Mouse (Mus musculus) ES-Bruce4 (cell line): ENCODE results near the gene Rasgef1b. TPM values are rescaled to one million over a fixed set of nuclear protein-coding genes. Genes with fewer than 3 reads are reported as not detected.

Source experiments
- H3K27ac ChIP-seq: 2 replicates; pipeline ENCODE4 v1.5.1; 2012; ENCODE audit warnings: low read length, inconsistent platforms; ENCODE audit not compliant: insufficient read depth
- H3K27me3 ChIP-seq: 2 replicates; pipeline ENCODE4 v1.6.1; 2012; ENCODE audit warnings: mild to moderate bottlenecking, low read length, inconsistent platforms; ENCODE audit not compliant: control insufficient read depth, poor library complexity, insufficient read depth, severe bottlenecking
- H3K36me3 ChIP-seq: 2 replicates; pipeline ENCODE4 v1.6.1; 2012; ENCODE audit warnings: inconsistent platforms, mild to moderate bottlenecking, low read length, moderate library complexity; ENCODE audit not compliant: control insufficient read depth, poor library complexity, insufficient read depth, severe bottlenecking
- H3K4me1 ChIP-seq: one replicate; pipeline ENCODE4 v1.8.1; 2011; ENCODE audit warnings: low read length; ENCODE audit not compliant: control insufficient read depth, insufficient read depth
- H3K4me3 ChIP-seq: 2 replicates; pipeline ENCODE4 v1.5.1; 2011; ENCODE audit warnings: low read depth, mild to moderate bottlenecking, low read length
- H3K9ac ChIP-seq: 2 replicates; pipeline ENCODE4 v1.6.1; 2012; ENCODE audit warnings: low read depth, mild to moderate bottlenecking, inconsistent platforms; ENCODE audit not compliant: poor library complexity, severe bottlenecking
- H3K9me3 ChIP-seq: replicated peaks from 2 replicates; pipeline ENCODE4 v1.6.1; 2012; ENCODE audit warnings: mild to moderate bottlenecking, low read length, inconsistent platforms; ENCODE audit not compliant: control insufficient read depth, poor library complexity, insufficient read depth, severe bottlenecking
- CTCF ChIP-seq: IDR thresholded peaks from one replicate; pipeline ENCODE4 v1.8.1; 2011; ENCODE audit warnings: low read depth, low read length
- EP300 ChIP-seq: IDR thresholded peaks from 2 replicates; pipeline ENCODE4 v1.6.1; 2011; ENCODE audit warnings: low read depth, low read length; ENCODE audit not compliant: insufficient read depth
- POLR2A ChIP-seq: IDR thresholded peaks from one replicate; pipeline ENCODE4 v1.8.1; 2011; ENCODE audit warnings: low read length; ENCODE audit not compliant: insufficient read depth
- polyA plus RNA-seq: library from polyadenylated mRNA; stranded (reverse); fragments of >200 nt; gene quantifications from 2 replicates; pipeline ENCODE4 v1.2.4, GENCODE M21; 2011; ENCODE audit warnings: low read depth; ENCODE audit not compliant: missing spikeins, insufficient read depth, insufficient read length

Rasgef1b gene
- polyA plus RNA-seq, 1 experiment, result 1.9 TPM

GRCm38 (mm10) chr5:99215207-99216157 lies 513.4 kb downstream of the Rasgef1b start:
- Histone ChIP-seq H3K9me3 (no peaks in the 10 kb centered on the region), H3K4me1 (no peaks in the 10 kb centered on the region), H3K36me3 (no peaks in the 10 kb centered on the region), H3K4me3 (no peak overlapping the region), H3K27ac (no peak overlapping the region), H3K9ac (no peak overlapping the region), H3K27me3 (no peaks in the 10 kb centered on the region)
- TF ChIP-seq CTCF, result no peak
- no peak for TF ChIP-seq POLR2A
- TF ChIP-seq EP300, result no peak

GRCm38 (mm10) chr5:99214400-99214799 lies 514.5 kb downstream of the Rasgef1b start:
- Histone ChIP-seq H3K27ac (no peak overlapping the region), H3K9ac (no peak overlapping the region), H3K9me3 (no peaks in the 10 kb centered on the region), H3K4me3 (no peak overlapping the region), H3K4me1 (no peaks in the 10 kb centered on the region), H3K27me3 (no peaks in the 10 kb centered on the region), H3K36me3 (no peaks in the 10 kb centered on the region)
- TF ChIP-seq CTCF, result no peak
- no peak for TF ChIP-seq EP300
- TF ChIP-seq POLR2A, result no peak

GRCm38 (mm10) chr5:99213211-99213610 lies 515.7 kb downstream of the Rasgef1b start:
- no peak overlapping the region for H3K27ac ChIP-seq
- no peaks in the 10 kb centered on the region for H3K9me3 ChIP-seq
- no peak for TF ChIP-seq EP300

GRCm38 (mm10) chr5:99203475-99203874 lies 525.4 kb downstream of the Rasgef1b start:
- H3K9ac ChIP-seq, result no peak overlapping the region
- H3K4me1 ChIP-seq, result no peaks in the 10 kb centered on the region
- no peaks in the 10 kb centered on the region for H3K36me3 ChIP-seq
- no peaks in the 10 kb centered on the region for H3K9me3 ChIP-seq
- H3K27me3 ChIP-seq, result no peaks in the 10 kb centered on the region; the same call in 1 of the 2 replicates
- no peak overlapping the region for H3K4me3 ChIP-seq
- TF ChIP-seq CTCF (no peak), EP300 (no peak), POLR2A (no peak)
- H3K27ac ChIP-seq, result no peak overlapping the region

More at GRCm38 (mm10) chr5:99213211-99213610, 515.7 kb downstream of the Rasgef1b start:
- H3K4me1 ChIP-seq, result no peaks in the 10 kb centered on the region
- no peaks in the 10 kb centered on the region for H3K36me3 ChIP-seq
- no peaks in the 10 kb centered on the region for H3K27me3 ChIP-seq
- no peak overlapping the region for H3K4me3 ChIP-seq
- H3K9ac ChIP-seq, result no peak overlapping the region

- H3K27ac ChIP-seq, result no peak overlapping the region
- no peaks in the 10 kb centered on the region; the same call in 1 of the 2 replicates for H3K27me3 ChIP-seq
- no peak overlapping the region for H3K4me3 ChIP-seq
- no peaks in the 10 kb centered on the region for H3K36me3 ChIP-seq
- TF ChIP-seq POLR2A, result no peak
- peak; percentile 57 for TF ChIP-seq CTCF
- no peaks in the 10 kb centered on the region for H3K4me1 ChIP-seq
- H3K9ac ChIP-seq, result no peak overlapping the region
- H3K9me3 ChIP-seq, result no peaks in the 10 kb centered on the region
Observed at GRCm38 (mm10) chr5:99202074-99202837, 526.6 kb downstream of the Rasgef1b start.
